Mouse (Mus musculus) forebrain, embryonic 16.5 days (tissue): Measurements from ENCODE around the gene Hacd2. TPM values are rescaled to one million over a fixed set of nuclear protein-coding genes. Genes with fewer than 3 reads are reported as not detected.

Experiments used
- ATAC-seq: fragments of 200-750 bp; cut with Nextera tagmentation; 2 replicates; pipeline ENCODE4 v1.8.0; 2017; ENCODE audit warnings: mild to moderate bottlenecking, moderate library complexity
- H3K27ac ChIP-seq: fragments of 300-500 bp; sonication (generic); 2 replicates; pipeline ENCODE4 v1.5.1; 2014; ENCODE audit warnings: low read length, control low read depth
- H3K27me3 ChIP-seq: fragments of 300-500 bp; sonication (generic); replicated peaks from 2 replicates; pipeline ENCODE4 v1.6.1; 2014; ENCODE audit warnings: low read length; ENCODE audit not compliant: control insufficient read depth, insufficient read depth
- H3K36me3 ChIP-seq: fragments of 300-500 bp; sonication (generic); 2 replicates; pipeline ENCODE4 v1.6.1; 2014; ENCODE audit not compliant: control insufficient read depth, insufficient read depth
- H3K4me1 ChIP-seq: fragments of 300-500 bp; sonication (generic); replicated peaks from 2 replicates; pipeline ENCODE4 v1.6.1; 2014; ENCODE audit warnings: low read length; ENCODE audit not compliant: control insufficient read depth, insufficient read depth
- H3K4me2 ChIP-seq: fragments of 300-500 bp; sonication (generic); 2 replicates; pipeline ENCODE4 v1.6.1; 2014; ENCODE audit warnings: mild to moderate bottlenecking, low read length, control low read depth
- H3K4me3 ChIP-seq: fragments of 300-500 bp; sonication (generic); replicated peaks from 2 replicates; pipeline ENCODE4 v1.5.1; 2014; ENCODE audit warnings: mild to moderate bottlenecking, low read length, control low read depth
- H3K9ac ChIP-seq: fragments of 300-500 bp; sonication (generic); replicated peaks from 2 replicates; pipeline ENCODE4 v1.6.1; 2014; ENCODE audit warnings: low read depth, low read length, control low read depth
- H3K9me3 ChIP-seq: fragments of 300-500 bp; sonication (generic); 2 replicates; pipeline ENCODE4 v1.6.1; 2016; ENCODE audit warnings: low read length; ENCODE audit not compliant: control insufficient read depth
- WGBS: fragments of 180-500 bp; shearing (Covaris S2); extraction: QIAGEN DNeasy Blood & Tissue Kit; methylation state at CpG from one replicate; pipeline ENCODE4 v1.1.7; 2014; 5-methylcytosine and 5-hydroxymethylcytosine counted together
- polyA plus RNA-seq: library from polyadenylated mRNA; unstranded; fragments of >200 nt; fragmentation: Nextera tagmentation; extraction: Ambion mirVana; gene quantifications from 2 replicates; pipeline ENCODE4 v1.2.1, GENCODE M21; 2015

Gene Hacd2
- polyA plus RNA-seq, 1 experiment from 2014 or later: 39.8 TPM

GRCm38 (mm10) chr16:35056786-35057185 is 34.6 kb downstream of the Hacd2 start:
- no peak for ATAC-seq
- Histone ChIP-seq H3K4me2 (no peak overlapping the region), H3K9ac (no peak overlapping the region), H3K36me3 (no peaks in the 10 kb centered on the region), H3K4me3 (no peak overlapping the region), H3K9me3 (no peaks in the 10 kb centered on the region), H3K27me3 (no peaks in the 10 kb centered on the region), H3K4me1 (no peaks in the 10 kb centered on the region), H3K27ac (no peak overlapping the region)
- WGBS: 92% methylated on average over 3 of the region's 3 CpGs

GRCm38 (mm10) chr16:35061017-35061416 is 38.8 kb downstream of the Hacd2 start:
- Histone ChIP-seq H3K4me1 (no peaks in the 10 kb centered on the region), H3K4me2 (no peak overlapping the region), H3K9me3 (no peaks in the 10 kb centered on the region), H3K27me3 (no peaks in the 10 kb centered on the region), H3K9ac (no peak overlapping the region), H3K4me3 (no peak overlapping the region), H3K36me3 (no peaks in the 10 kb centered on the region), H3K27ac (no peak overlapping the region)
- WGBS: 52% methylated on average over 2 of the region's 2 CpGs
- ATAC-seq: 0 out of 2 replicates have a peak, but pooled peaks have one; percentile 50

DNA sequence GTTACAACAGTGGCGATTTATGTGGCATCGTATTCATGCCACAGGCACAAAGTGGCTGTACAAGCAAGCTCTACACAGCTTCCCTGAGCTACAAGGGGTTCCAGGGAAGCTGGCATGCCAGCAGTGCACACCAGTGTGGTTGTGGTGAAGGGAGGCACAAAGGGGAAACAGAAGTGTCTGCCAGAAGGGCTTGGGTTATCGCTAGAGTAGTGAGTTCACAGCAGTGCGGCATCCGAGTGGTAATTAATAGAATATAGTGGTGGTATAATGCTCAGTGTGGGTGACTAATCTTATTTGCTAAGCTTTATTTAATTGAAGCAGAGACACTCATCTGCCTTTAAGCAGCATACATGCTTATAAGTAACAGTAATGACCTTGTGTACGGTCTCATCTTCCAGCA is 43.5 kb downstream of the Hacd2 start:
- no peaks in the 10 kb centered on the region for H3K9me3 ChIP-seq
- no peak overlapping the region for H3K9ac ChIP-seq
- no peak for ATAC-seq
- H3K27me3 ChIP-seq: no peaks in the 10 kb centered on the region
- 51% methylated on average over 6 of the region's 6 CpGs for WGBS
- no peak overlapping the region for H3K4me2 ChIP-seq
- H3K36me3 ChIP-seq: no peaks in the 10 kb centered on the region
- H3K27ac ChIP-seq: no peak overlapping the region
- H3K4me1 ChIP-seq: no peaks in the 10 kb centered on the region
- H3K4me3 ChIP-seq: no peak overlapping the region

GRCm38 (mm10) chr16:35067095-35067494 is 44.9 kb downstream of the Hacd2 start:
- no peak for ATAC-seq
- H3K4me2 ChIP-seq: no peak overlapping the region
- H3K36me3 ChIP-seq: no peaks in the 10 kb centered on the region
- no peak overlapping the region for H3K4me3 ChIP-seq
- H3K27me3 ChIP-seq: no peaks in the 10 kb centered on the region
- H3K4me1 ChIP-seq: no peaks in the 10 kb centered on the region
- 32% methylated on average over 8 of the region's 8 CpGs for WGBS
- no peak overlapping the region for H3K9ac ChIP-seq
- H3K9me3 ChIP-seq: no peaks in the 10 kb centered on the region
- no peak overlapping the region for H3K27ac ChIP-seq

- Histone ChIP-seq H3K27me3 (no peaks in the 10 kb centered on the region), H3K4me1 (no peaks in the 10 kb centered on the region), H3K36me3 (no peaks in the 10 kb centered on the region), H3K4me2 (no peak overlapping the region), H3K9me3 (no peaks in the 10 kb centered on the region), H3K27ac (no peak overlapping the region), H3K4me3 (no peak overlapping the region), H3K9ac (no peak overlapping the region)
- 84% methylated on average over 3 of the region's 3 CpGs for WGBS
- no peak for ATAC-seq
These were observed 45.4 kb downstream of the Hacd2 start for GRCm38 (mm10) chr16:35067631-35068030.

- Histone ChIP-seq H3K9me3 (no peaks in the 10 kb centered on the region), H3K36me3 (no peaks in the 10 kb centered on the region), H3K4me2 (no peak overlapping the region), H3K27me3 (no peaks in the 10 kb centered on the region), H3K27ac (no peak overlapping the region), H3K4me3 (no peak overlapping the region), H3K4me1 (no peaks in the 10 kb centered on the region), H3K9ac (no peak overlapping the region)
- WGBS: 86% methylated on average over 4 of the region's 4 CpGs
- no peak for ATAC-seq
These were observed 46.7 kb downstream of the Hacd2 start for GRCm38 (mm10) chr16:35068886-35069285.

DNA sequence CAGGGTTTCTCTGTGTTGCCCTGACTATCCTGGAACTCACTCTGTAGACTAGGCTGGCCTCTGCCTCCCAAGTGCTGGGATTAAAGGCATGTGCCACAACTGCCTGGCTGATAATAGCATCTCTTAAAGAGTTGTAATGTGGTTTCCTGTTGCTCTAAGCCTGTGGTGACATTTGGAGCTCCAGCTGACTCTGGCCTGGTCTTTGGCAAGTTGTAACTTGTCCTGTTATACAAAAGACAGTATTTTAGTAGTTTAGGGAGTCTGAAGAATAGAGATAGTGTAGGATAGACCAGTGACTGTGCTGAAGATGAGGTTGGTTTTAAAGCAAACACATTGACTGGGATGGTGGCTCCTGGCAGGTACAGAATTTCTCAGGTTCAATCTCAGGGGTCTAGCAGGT is 52.2 kb downstream of the Hacd2 start:
- Histone ChIP-seq H3K36me3 (0 out of 2 replicates have a peak, but pooled peaks cover 2% of the 10 kb centered on the region), H3K9me3 (no peaks in the 10 kb centered on the region), H3K4me3 (no peak overlapping the region), H3K9ac (no peak overlapping the region), H3K4me2 (no peak overlapping the region), H3K27ac (no peak overlapping the region), H3K27me3 (no peaks in the 10 kb centered on the region), H3K4me1 (no peaks in the 10 kb centered on the region)
- no peak for ATAC-seq

GRCm38 (mm10) chr16:35075643-35076042 is 53.4 kb downstream of the Hacd2 start:
- WGBS: 92% methylated on average over 3 of the region's 3 CpGs
- Histone ChIP-seq H3K4me1 (no peaks in the 10 kb centered on the region), H3K9me3 (no peaks in the 10 kb centered on the region), H3K4me3 (no peak overlapping the region), H3K9ac (no peak overlapping the region), H3K27ac (no peak overlapping the region), H3K36me3 (peaks cover 2% of the 10 kb centered on the region; the same call in 1 of the 2 replicates), H3K27me3 (no peaks in the 10 kb centered on the region), H3K4me2 (no peak overlapping the region)
- no peak for ATAC-seq

DNA sequence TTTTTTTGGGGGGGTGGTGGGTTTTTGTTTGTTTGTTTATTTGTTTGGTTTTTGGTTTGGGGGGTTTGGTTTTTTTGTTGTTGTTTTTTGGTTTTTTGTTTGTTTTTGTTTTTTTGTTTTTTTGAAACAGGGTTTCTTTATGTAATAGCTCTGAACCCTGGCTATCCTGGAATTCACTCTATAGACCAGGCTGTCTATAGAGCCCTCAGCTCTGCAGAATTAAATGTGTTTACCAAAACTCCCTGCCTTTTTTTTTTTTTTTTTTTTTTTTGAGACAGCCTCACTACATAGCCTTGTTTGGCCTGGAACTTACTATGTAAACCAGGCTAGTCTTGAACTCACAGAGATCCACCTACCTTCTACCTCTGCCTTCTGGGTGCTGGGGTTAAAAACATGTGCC is 71.3 kb downstream of the Hacd2 start:
- Histone ChIP-seq H3K27ac (no peak overlapping the region), H3K4me3 (no peak overlapping the region), H3K36me3 (no peaks in the 10 kb centered on the region), H3K4me2 (no peak overlapping the region), H3K9me3 (no peaks in the 10 kb centered on the region), H3K9ac (no peak overlapping the region), H3K27me3 (no peaks in the 10 kb centered on the region), H3K4me1 (0 out of 2 replicates have a peak, but pooled peaks cover 2% of the 10 kb centered on the region)
- no peak for ATAC-seq

DNA sequence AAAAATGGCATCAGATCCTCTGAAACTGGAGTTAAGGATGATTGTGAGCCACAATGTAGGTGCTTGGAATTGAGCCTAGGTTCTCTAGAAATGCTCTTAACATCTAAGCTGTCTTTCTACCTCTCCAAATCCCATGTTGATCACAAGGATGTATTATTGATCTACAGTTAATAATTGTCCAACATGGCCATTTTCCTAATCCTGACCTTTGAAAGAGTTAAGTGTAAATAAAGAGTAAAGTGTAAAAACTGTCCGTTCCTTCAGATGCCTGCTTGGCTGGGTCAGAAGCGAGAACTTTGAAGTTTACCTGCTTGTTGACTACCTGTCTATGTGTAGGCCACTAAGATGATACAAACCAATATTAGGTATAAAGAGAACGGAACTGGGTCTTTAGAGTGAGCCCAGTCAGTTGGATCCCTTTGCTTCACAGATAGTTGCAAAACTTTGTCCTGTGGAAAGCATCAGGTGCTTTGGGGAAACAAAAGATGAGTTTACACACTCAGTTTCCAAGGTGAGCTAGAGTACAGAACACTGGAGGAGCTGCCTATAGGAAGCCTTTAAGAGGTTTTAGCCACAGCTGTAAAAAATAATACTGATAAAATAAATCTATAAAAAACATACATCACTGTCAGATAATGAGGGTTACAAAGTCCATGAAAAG is 75.8 kb downstream of the Hacd2 start:
- no peaks in the 10 kb centered on the region for H3K27me3 ChIP-seq
- no peak for ATAC-seq
- no peak overlapping the region for H3K4me2 ChIP-seq
- no peak overlapping the region for H3K9ac ChIP-seq
- no peak overlapping the region for H3K4me3 ChIP-seq
- H3K4me1 ChIP-seq: 0 out of 2 replicates have a peak, but pooled peaks cover 2% of the 10 kb centered on the region
- H3K9me3 ChIP-seq: no peaks in the 10 kb centered on the region
- no peak overlapping the region for H3K27ac ChIP-seq
- peaks cover 2% of the 10 kb centered on the region; the same call in 1 of the 2 replicates for H3K36me3 ChIP-seq
- WGBS: 95% methylated on average over 3 of the region's 3 CpGs
